Mouse (Mus musculus): ENCODE measurements around the gene Ccdc88c. TPM values are rescaled to one million over a fixed set of nuclear protein-coding genes. Genes with fewer than 3 reads are reported as not detected.

Ccdc88c gene
- polyA plus RNA-seq, 1 experiment: 18.0 TPM

- H3K27me3 ChIP-seq (ENCODE audit: control insufficient read depth, insufficient read depth, insufficient read length): no peaks in the 10 kb centered on the region
- TF ChIP-seq SRF (IDR thresholded peaks at IDR 0.05; ENCODE audit: control insufficient read depth, insufficient read length, low read depth): no peak
Observed at GRCm38 (mm10) chr12:100953926-100954325, 74.9 kb downstream of the Ccdc88c start.

GRCm38 (mm10) chr12:100952193-100952931 lies 76.5 kb downstream of the Ccdc88c start:
- H3K27me3 ChIP-seq (ENCODE audit: control insufficient read depth, insufficient read depth, insufficient read length): no peaks in the 10 kb centered on the region
- TF ChIP-seq E2F4 (IDR thresholded peaks at IDR 0.05; ENCODE audit: insufficient read depth): no peak
- no peak for TF ChIP-seq MYOG (IDR thresholded peaks at IDR 0.05; ENCODE audit: control insufficient read depth in 1 of 3, insufficient read depth in 1 of 3, insufficient read length in 2 of 3, low read depth in 2 of 3)
- TF ChIP-seq TCF3 (IDR thresholded peaks at IDR 0.05; ENCODE audit: insufficient read length, low read depth): no peak
- no peak for TF ChIP-seq CEBPB (IDR thresholded peaks at IDR 0.05; ENCODE audit: insufficient read depth, poor library complexity, severe bottlenecking)
- no peak for TF ChIP-seq MAX (IDR thresholded peaks at IDR 0.05; ENCODE audit: low read depth)
- TF ChIP-seq REST (IDR thresholded peaks at IDR 0.05; ENCODE audit: insufficient read depth, insufficient read length): no peak
- TF ChIP-seq POLR2AphosphoS2 (IDR thresholded peaks at IDR 0.05; ENCODE audit: insufficient read length, low read depth): no peak
- no peak for TF ChIP-seq USF1 (IDR thresholded peaks at IDR 0.05; ENCODE audit: low read depth)
- no peak for TF ChIP-seq SRF (IDR thresholded peaks at IDR 0.05; ENCODE audit: control insufficient read depth, insufficient read length, low read depth)
- TF ChIP-seq TCF12 (IDR thresholded peaks at IDR 0.05; ENCODE audit: insufficient read depth, poor library complexity, severe bottlenecking): no peak
- TF ChIP-seq MYOD1 (IDR thresholded peaks at IDR 0.05; ENCODE audit: control insufficient read depth in 1 of 3, insufficient read length in 2 of 3, low read depth in 2 of 3): no peak
- no peak for TF ChIP-seq POLR2A (IDR thresholded peaks at IDR 0.05; ENCODE audit: insufficient read length, low read depth)
- no peak overlapping the region for H3ac ChIP-seq (ENCODE audit: control insufficient read depth, insufficient read length)
- H3K36me3 ChIP-seq (ENCODE audit: control insufficient read depth, insufficient read depth): peaks cover 7% of the 10 kb centered on the region
- peaks cover 4% of the 10 kb centered on the region for H3K79me2 ChIP-seq (ENCODE audit: control insufficient read depth, insufficient read depth)
- H3K4me3 ChIP-seq: no peak overlapping the region
- peak overlapping the region; percentile 78 for H3K4me2 ChIP-seq (ENCODE audit: low read depth)

More at GRCm38 (mm10) chr12:100953926-100954325, 74.9 kb downstream of the Ccdc88c start:
- no peak overlapping the region for H3K4me3 ChIP-seq
- no peak overlapping the region for H3K4me2 ChIP-seq (ENCODE audit: low read depth)
- no peaks in the 10 kb centered on the region for H3K36me3 ChIP-seq (ENCODE audit: control insufficient read depth, insufficient read depth)
- H3K79me2 ChIP-seq (ENCODE audit: control insufficient read depth, insufficient read depth): peaks cover 4% of the 10 kb centered on the region
- no peak overlapping the region for H3ac ChIP-seq (ENCODE audit: control insufficient read depth, insufficient read length)

DNA sequence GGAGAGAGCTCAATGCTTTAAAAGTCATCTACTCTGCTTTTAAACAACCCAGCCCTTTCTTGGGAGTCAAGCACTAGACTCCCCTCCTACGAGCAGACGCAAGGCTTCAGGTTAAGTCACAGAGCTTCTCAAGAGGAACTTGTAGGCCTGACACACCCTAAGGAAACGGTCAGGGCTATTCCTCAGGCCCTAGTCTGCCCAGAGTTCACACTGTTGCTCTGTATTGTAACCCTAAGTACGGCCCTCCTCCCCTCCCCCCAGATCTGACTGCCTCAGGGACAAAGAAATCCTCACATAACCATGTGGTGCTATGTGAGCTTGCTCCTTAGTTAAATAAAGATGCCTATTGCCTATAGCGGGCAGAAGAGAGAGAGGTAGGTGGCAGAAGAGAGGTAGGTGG lies 79.7 kb downstream of the Ccdc88c start:
- H3K79me2 ChIP-seq (ENCODE audit: control insufficient read depth, insufficient read depth): peaks cover 4% of the 10 kb centered on the region
- no peak for TF ChIP-seq SRF (IDR thresholded peaks at IDR 0.05; ENCODE audit: control insufficient read depth, insufficient read length, low read depth)
- TF ChIP-seq MYOG (IDR thresholded peaks at IDR 0.05; ENCODE audit: control insufficient read depth in 1 of 3, insufficient read depth in 1 of 3, insufficient read length in 2 of 3, low read depth in 2 of 3): no peak
- no peak for TF ChIP-seq CEBPB (IDR thresholded peaks at IDR 0.05; ENCODE audit: insufficient read depth, poor library complexity, severe bottlenecking)
- no peak for TF ChIP-seq USF1 (IDR thresholded peaks at IDR 0.05; ENCODE audit: low read depth)
- TF ChIP-seq MAX (IDR thresholded peaks at IDR 0.05; ENCODE audit: low read depth): no peak
- no peak for TF ChIP-seq MYOD1 (IDR thresholded peaks at IDR 0.05; ENCODE audit: control insufficient read depth in 1 of 3, insufficient read length in 2 of 3, low read depth in 2 of 3)
- no peak for TF ChIP-seq TCF3 (IDR thresholded peaks at IDR 0.05; ENCODE audit: insufficient read length, low read depth)
- H3ac ChIP-seq (ENCODE audit: control insufficient read depth, insufficient read length): no peak overlapping the region
- H3K4me3 ChIP-seq: no peak overlapping the region
- H3K36me3 ChIP-seq (ENCODE audit: control insufficient read depth, insufficient read depth): peaks cover 13% of the 10 kb centered on the region
- no peaks in the 10 kb centered on the region for H3K27me3 ChIP-seq (ENCODE audit: control insufficient read depth, insufficient read depth, insufficient read length)
- no peak overlapping the region for H3K4me2 ChIP-seq (ENCODE audit: low read depth)

DNA sequence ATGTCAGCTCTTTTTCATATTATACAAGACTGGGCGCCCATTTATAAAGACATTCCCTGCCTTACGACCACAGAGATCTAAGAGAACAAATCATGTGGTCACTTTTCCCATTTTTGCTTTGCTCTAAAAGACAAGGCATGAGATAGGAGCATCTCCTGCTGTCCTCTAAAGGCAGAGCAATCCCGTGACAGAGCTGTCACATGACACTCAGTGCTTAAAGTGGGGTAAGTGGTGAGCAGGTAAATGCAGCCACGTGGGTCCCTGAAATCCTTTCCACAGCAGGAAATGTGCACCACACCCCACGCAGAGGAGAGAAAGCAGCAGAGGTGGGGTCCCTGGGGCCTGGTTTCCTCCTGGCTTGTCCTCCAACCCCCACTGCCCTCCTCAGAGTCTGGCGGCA lies 80.8 kb downstream of the Ccdc88c start:
- no peak for TF ChIP-seq MYOG (IDR thresholded peaks at IDR 0.05; ENCODE audit: control insufficient read depth in 1 of 3, insufficient read depth in 1 of 3, insufficient read length in 2 of 3, low read depth in 2 of 3)
- TF ChIP-seq TCF3 (IDR thresholded peaks at IDR 0.05; ENCODE audit: insufficient read length, low read depth): no peak
- TF ChIP-seq SRF (IDR thresholded peaks at IDR 0.05; ENCODE audit: control insufficient read depth, insufficient read length, low read depth): no peak
- no peaks in the 10 kb centered on the region for H3K27me3 ChIP-seq (ENCODE audit: control insufficient read depth, insufficient read depth, insufficient read length)
- peaks cover 13% of the 10 kb centered on the region for H3K36me3 ChIP-seq (ENCODE audit: control insufficient read depth, insufficient read depth)
- no peak overlapping the region for H3ac ChIP-seq (ENCODE audit: control insufficient read depth, insufficient read length)
- H3K79me2 ChIP-seq (ENCODE audit: control insufficient read depth, insufficient read depth): peaks cover 4% of the 10 kb centered on the region
- H3K4me3 ChIP-seq: no peak overlapping the region
- no peak overlapping the region for H3K4me2 ChIP-seq (ENCODE audit: low read depth)

GRCm38 (mm10) chr12:100945948-100946347 lies 82.9 kb downstream of the Ccdc88c start:
- Histone ChIP-seq H3K27me3 (ENCODE audit: control insufficient read depth, insufficient read depth, insufficient read length) (no peaks in the 10 kb centered on the region), H3K4me3 (no peak overlapping the region), H3K36me3 (ENCODE audit: control insufficient read depth, insufficient read depth) (peaks cover 16% of the 10 kb centered on the region), H3K79me2 (ENCODE audit: control insufficient read depth, insufficient read depth) (no peaks in the 10 kb centered on the region), H3ac (ENCODE audit: control insufficient read depth, insufficient read length) (no peak overlapping the region), H3K4me2 (ENCODE audit: low read depth) (no peak overlapping the region)
- TF ChIP-seq REST (IDR thresholded peaks at IDR 0.05; ENCODE audit: insufficient read depth, insufficient read length) (no peak), TCF3 (IDR thresholded peaks at IDR 0.05; ENCODE audit: insufficient read length, low read depth) (no peak), CEBPB (IDR thresholded peaks at IDR 0.05; ENCODE audit: insufficient read depth, poor library complexity, severe bottlenecking) (no peak), SRF (IDR thresholded peaks at IDR 0.05; ENCODE audit: control insufficient read depth, insufficient read length, low read depth) (no peak), MAX (IDR thresholded peaks at IDR 0.05; ENCODE audit: low read depth) (no peak), MYOG (IDR thresholded peaks at IDR 0.05; ENCODE audit: control insufficient read depth in 1 of 3, insufficient read depth in 1 of 3, insufficient read length in 2 of 3, low read depth in 2 of 3) (no peak), TCF12 (IDR thresholded peaks at IDR 0.05; ENCODE audit: insufficient read depth, poor library complexity, severe bottlenecking) (no peak), POLR2A (IDR thresholded peaks at IDR 0.05; ENCODE audit: insufficient read length, low read depth) (no peak), POLR2AphosphoS2 (IDR thresholded peaks at IDR 0.05; ENCODE audit: insufficient read length, low read depth) (no peak), USF1 (IDR thresholded peaks at IDR 0.05; ENCODE audit: low read depth) (no peak), E2F4 (IDR thresholded peaks at IDR 0.05; ENCODE audit: insufficient read depth) (no peak), MYOD1 (IDR thresholded peaks at IDR 0.05; ENCODE audit: control insufficient read depth in 1 of 3, insufficient read length in 2 of 3, low read depth in 2 of 3) (no peak)
